Mouse (Mus musculus) MEL (cell line): Measurements from ENCODE around the gene Adamts5. TPM values are rescaled to one million over a fixed set of nuclear protein-coding genes. Genes with fewer than 3 reads are reported as not detected.
A peak's percentile ranks its signal among the peaks of the same experiment; 100 is the strongest.

Source experiments
- DNase-seq: peaks from one replicate; pipeline ENCODE4 v3.0.0; 2011; ENCODE audit warnings: low read depth, low spot score
- H3K27ac ChIP-seq: 2 replicates; pipeline ENCODE4 v1.5.1; 2012; ENCODE audit warnings: low read depth, mild to moderate bottlenecking, control low read depth, low read length, moderate library complexity; ENCODE audit not compliant: control insufficient read depth
- H3K27me3 ChIP-seq, 2 experiments: fragments of 150-350 bp in 1 of 2; sonication (generic) in 1 of 2; 2 replicates each; pipeline ENCODE4 v1.6.1; 2012; ENCODE audit warnings: low read length in 2 of 2, mild to moderate bottlenecking in 2 of 2, improper control_type of control experiment in 1 of 2, moderate library complexity in 1 of 2; ENCODE audit not compliant: insufficient read depth in 2 of 2, control insufficient read depth in 1 of 2
- H3K36me3 ChIP-seq, 2 experiments: 2 replicates each; pipeline ENCODE4 v1.6.1; 2012 to 2014; ENCODE audit warnings: low read length in 2 of 2, improper control_type of control experiment in 1 of 2, inconsistent platforms in 1 of 2, mild to moderate bottlenecking in 1 of 2; ENCODE audit not compliant: insufficient read depth in 2 of 2, control insufficient read depth in 1 of 2
- H3K4me1 ChIP-seq, 2 experiments: fragments of 150-350 bp in 1 of 2; sonication (generic) in 1 of 2; 2 replicates each; pipeline ENCODE4 v1.6.1; 2012; ENCODE audit warnings: low read length in 2 of 2, improper control_type of control experiment in 1 of 2, mild to moderate bottlenecking in 1 of 2; ENCODE audit not compliant: insufficient read depth in 2 of 2, control insufficient read depth in 1 of 2
- H3K4me3 ChIP-seq, 2 experiments: fragments of 150-350 bp in 1 of 2; sonication (generic) in 1 of 2; 2 replicates each; pipeline ENCODE4 v1.5.1; 2012; ENCODE audit warnings: low read depth in 2 of 2, low read length in 2 of 2, mild to moderate bottlenecking in 2 of 2, moderate library complexity in 2 of 2, control low read depth in 1 of 2, improper control_type of control experiment in 1 of 2; ENCODE audit not compliant: control insufficient read depth in 1 of 2, insufficient read depth in 1 of 2
- H3K79me2 ChIP-seq: 2 replicates; pipeline ENCODE4 v1.6.1; 2012; ENCODE audit warnings: mild to moderate bottlenecking, low read length, moderate library complexity; ENCODE audit not compliant: control insufficient read depth, poor library complexity, insufficient read depth
- H3K9ac ChIP-seq: 2 replicates; pipeline ENCODE4 v1.6.1; 2012; ENCODE audit warnings: low read depth, mild to moderate bottlenecking, control low read depth, low read length, moderate library complexity; ENCODE audit not compliant: control insufficient read depth, poor library complexity, severe bottlenecking
- H3K9me3 ChIP-seq: fragments of 150-350 bp; sonication (generic); replicated peaks from 2 replicates; pipeline ENCODE4 v1.6.1; 2012; ENCODE audit warnings: mild to moderate bottlenecking, low read length, improper control_type of control experiment, moderate library complexity; ENCODE audit not compliant: insufficient read depth
- BHLHE40 ChIP-seq: IDR thresholded peaks from 2 replicates; pipeline ENCODE4 v1.6.1; 2012; ENCODE audit warnings: low read depth, mild to moderate bottlenecking, inconsistent platforms, low read length, improper control_type of control experiment, borderline replicate concordance
- CTCF ChIP-seq, 3 experiments: IDR thresholded peaks in 2 of 3; conservative IDR thresholded peaks in 1 of 3; 2 replicates each; pipeline ENCODE4 v1.5.1; 2011 to 2012; ENCODE audit warnings: low read length in 3 of 3, low read depth in 2 of 3, mild to moderate bottlenecking in 2 of 3, improper control_type of control experiment in 1 of 3, inconsistent platforms in 1 of 3, mixed read lengths in 1 of 3, moderate library complexity in 1 of 3; ENCODE audit not compliant: control insufficient read depth in 1 of 3, insufficient read depth in 1 of 3, poor library complexity in 1 of 3, severe bottlenecking in 1 of 3
- ELF1 ChIP-seq: IDR thresholded peaks from 2 replicates; pipeline ENCODE4 v1.6.1; 2014; ENCODE audit warnings: low read depth, mild to moderate bottlenecking, inconsistent platforms, low read length, improper control_type of control experiment, moderate library complexity
- MYC ChIP-seq: IDR thresholded peaks from 2 replicates; pipeline ENCODE4 v1.6.1; 2011; ENCODE audit warnings: low read depth, mild to moderate bottlenecking, low read length, improper control_type of control experiment, moderate library complexity
- NELFE ChIP-seq: IDR thresholded peaks from 2 replicates; pipeline ENCODE4 v1.6.1; 2011; ENCODE audit warnings: low read depth, low read length, improper control_type of control experiment
- POLR2AphosphoS5 ChIP-seq: IDR thresholded peaks from 2 replicates; pipeline ENCODE4 v1.6.1; 2012; ENCODE audit warnings: low read depth, borderline replicate concordance, mild to moderate bottlenecking, inconsistent platforms, low read length, moderate library complexity, mixed read lengths
- RAD21 ChIP-seq: IDR thresholded peaks from 2 replicates; pipeline ENCODE4 v1.6.1; 2011; ENCODE audit warnings: mild to moderate bottlenecking, low read depth, low read length, improper control_type of control experiment
- SMC3 ChIP-seq: IDR thresholded peaks from 2 replicates; pipeline ENCODE4 v1.6.1; 2011; ENCODE audit warnings: low read depth, low read length, improper control_type of control experiment
- UBTF ChIP-seq: IDR thresholded peaks from 2 replicates; pipeline ENCODE4 v1.6.1; 2012; ENCODE audit warnings: low read depth, mild to moderate bottlenecking, inconsistent platforms, low read length, improper control_type of control experiment, moderate library complexity, borderline replicate concordance; ENCODE audit not compliant: insufficient read depth
- USF1 ChIP-seq: IDR thresholded peaks from 2 replicates; pipeline ENCODE4 v1.6.1; 2014; ENCODE audit warnings: low read depth, mild to moderate bottlenecking, inconsistent platforms, low read length, improper control_type of control experiment, moderate library complexity
- USF2 ChIP-seq, 2 experiments: IDR thresholded peaks; 2 replicates each; pipeline ENCODE4 v1.6.1; 2011 to 2012; ENCODE audit warnings: improper control_type of control experiment in 2 of 2, low read length in 2 of 2, borderline replicate concordance in 1 of 2, inconsistent platforms in 1 of 2, low read depth in 1 of 2, mild to moderate bottlenecking in 1 of 2; ENCODE audit not compliant: insufficient read depth in 1 of 2
- ZC3H11A ChIP-seq: IDR thresholded peaks from 2 replicates; pipeline ENCODE4 v1.6.1; 2012; ENCODE audit warnings: low read depth, mild to moderate bottlenecking, inconsistent platforms, low read length, improper control_type of control experiment
- ZNF384 ChIP-seq: IDR thresholded peaks from 2 replicates; pipeline ENCODE4 v1.6.1; 2012; ENCODE audit warnings: low read depth, mild to moderate bottlenecking, inconsistent platforms, low read length, improper control_type of control experiment
- polyA plus RNA-seq, 2 experiments: library from polyadenylated mRNA; stranded (reverse) in 1 of 2; unstranded in 1 of 2; fragments of >175 nt in 1 of 2; fragments of >200 nt in 1 of 2; gene quantifications; 2 replicates each; pipeline versions ENCODE4 v1.2.1 to v1.2.4; 2012; ENCODE audit warnings: low replicate concordance in 2 of 2, low read depth in 1 of 2; ENCODE audit not compliant: insufficient read length in 2 of 2, insufficient read depth in 1 of 2, missing spikeins in 1 of 2
- total RNA-seq: library from RNA; depleted of rRNA; stranded (reverse); fragments of 300-350 nt; gene quantifications from 2 replicates; pipeline ENCODE4 v1.2.3, GENCODE M21; 2012; rRNA removed

Adamts5 gene
- total and polyA plus RNA-seq, 3 experiments, result not detected

GRCm38 (mm10) chr16:85807072-85807471, 94.6 kb downstream of the Adamts5 start:
- no peak overlapping the region for H3K9ac ChIP-seq
- H3K4me3 ChIP-seq, result no peak overlapping the region
- H3K9me3 ChIP-seq, result no peaks in the 10 kb centered on the region
- H3K4me1 ChIP-seq, result no peaks in the 10 kb centered on the region
- H3K27me3 ChIP-seq, result no peaks in the 10 kb centered on the region
- TF ChIP-seq RAD21, result peak; percentile 93
- TF ChIP-seq SMC3, result peak; percentile 78
- no peak for TF ChIP-seq ELF1
- no peak for TF ChIP-seq POLR2AphosphoS5
- peak; percentile 64 for TF ChIP-seq ZNF384
- TF ChIP-seq BHLHE40, result no peak
- no peak for TF ChIP-seq UBTF
- no peak for TF ChIP-seq NELFE
- TF ChIP-seq MYC, result no peak
- TF ChIP-seq USF1, result no peak
- no peak for TF ChIP-seq USF2 (IDR thresholded peaks at IDR 0.05; ENCODE audit: borderline replicate concordance in 1 of 2, insufficient read depth in 1 of 2, low read depth in 1 of 2, low read length in 2 of 2)
- peak; percentile 81 for TF ChIP-seq ZC3H11A
- peak; percentile 22 to 80 (median 29); a peak in 5 of 6 replicates for TF ChIP-seq CTCF (IDR thresholded peaks at IDR 0.05 in 2 of 3, conservative IDR thresholded peaks at IDR 0.05 in 1 of 3; ENCODE audit: control insufficient read depth in 1 of 3, insufficient read depth in 1 of 3, low read depth in 2 of 3, low read length in 3 of 3, poor library complexity in 1 of 3, severe bottlenecking in 1 of 3)
- H3K36me3 ChIP-seq, result no peaks in the 10 kb centered on the region
- H3K27ac ChIP-seq, result no peak overlapping the region
- no peaks in the 10 kb centered on the region for H3K79me2 ChIP-seq
- peak; percentile 55 for DNase-seq

Other genes with a start within 250 kb of the Adamts5 start
- gene Adamts1, start 98.7 kb downstream of the Adamts5 start, total RNA-seq, result not detected in 2 replicates
- not detected for gene Adamts1, start 98.7 kb downstream of the Adamts5 start, polyA plus RNA-seq